Mouse (Mus musculus) cortical plate, adult 2 months (tissue): ENCODE data around the gene 2310034G01Rik. TPM values are rescaled to one million over a fixed set of nuclear protein-coding genes. Genes with fewer than 3 reads are reported as not detected.

Experiments used
- H3K27ac ChIP-seq: fragments of 200-500 bp; 2 replicates; pipeline ENCODE4 v1.5.1; 2012; ENCODE audit warnings: low read length, control low read depth, inconsistent platforms; ENCODE audit not compliant: insufficient read depth
- H3K4me1 ChIP-seq: fragments of 200-500 bp; 2 replicates; pipeline ENCODE4 v1.6.1; 2011; ENCODE audit warnings: low read length; ENCODE audit not compliant: control insufficient read depth, insufficient read depth
- H3K4me3 ChIP-seq: fragments of 200-500 bp; 2 replicates; pipeline ENCODE4 v1.5.1; 2011; ENCODE audit warnings: mild to moderate bottlenecking, low read length, control low read depth; ENCODE audit not compliant: insufficient read depth
- CTCF ChIP-seq: fragments of 200-500 bp; IDR thresholded peaks from 2 replicates; pipeline ENCODE4 v1.5.1; 2011; ENCODE audit warnings: mild to moderate bottlenecking, control low read depth, low read length; ENCODE audit not compliant: insufficient read depth; ENCODE audit errors: extremely low read depth
- POLR2A ChIP-seq: fragments of 200-500 bp; IDR thresholded peaks from 2 replicates; pipeline ENCODE4 v1.6.1; 2011; ENCODE audit warnings: mild to moderate bottlenecking, low read length, control low read depth; ENCODE audit not compliant: insufficient read depth; ENCODE audit errors: extremely low read depth
- polyA plus RNA-seq: library from polyadenylated mRNA; depleted of rRNA; stranded (reverse); fragments of >200 nt; gene quantifications from 2 replicates; pipeline ENCODE4 v1.2.3, GENCODE M21; 2012

Gene 2310034G01Rik
- polyA plus RNA-seq, 1 experiment, result 1.7 TPM

DNA sequence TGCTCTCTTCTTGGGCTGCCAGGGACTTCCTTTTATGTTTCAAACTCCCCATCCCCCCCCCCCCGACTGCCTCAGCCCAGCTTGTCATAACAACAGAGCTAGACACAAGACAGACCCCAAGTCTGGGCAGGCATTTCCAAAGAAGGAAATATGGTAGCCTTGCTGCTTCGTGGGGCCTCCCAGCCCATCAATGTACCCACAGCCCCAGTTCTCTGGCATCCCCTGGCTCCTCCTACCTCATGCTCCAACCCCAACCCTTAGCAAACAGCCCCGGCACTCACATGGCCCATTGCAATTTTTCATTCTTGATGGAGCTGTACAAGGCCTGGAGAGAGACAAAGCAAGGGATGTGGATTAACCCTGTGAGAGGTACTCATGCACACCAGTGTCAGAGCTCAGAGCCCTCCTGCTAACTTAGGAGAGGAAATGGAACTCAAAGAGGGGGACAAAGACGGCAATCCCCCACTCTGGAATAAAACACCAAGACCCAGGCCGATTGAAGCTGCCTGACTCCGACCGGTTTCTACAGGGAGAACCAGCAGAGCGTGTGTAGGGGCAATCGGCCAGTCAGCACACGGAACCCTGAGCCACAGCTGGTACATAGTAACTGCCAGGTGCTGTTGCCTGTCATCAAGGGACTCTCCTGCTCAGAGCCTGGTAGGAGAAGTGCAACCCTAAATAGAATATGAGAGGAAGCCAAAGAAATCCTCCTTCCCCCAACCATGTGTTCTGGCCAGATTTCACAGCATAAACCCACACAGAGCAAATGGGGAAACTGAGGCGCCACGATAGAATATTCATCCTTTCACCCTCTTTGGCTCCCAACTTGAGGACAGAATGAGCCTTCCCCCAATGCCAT lies 34.1 kb downstream of the 2310034G01Rik start:
- H3K4me1 ChIP-seq, result peaks cover 5% of the 10 kb centered on the region
- no peak overlapping the region for H3K27ac ChIP-seq
- TF ChIP-seq POLR2A (no peak), CTCF (no peak)
- H3K4me3 ChIP-seq, result peak overlapping the region; percentile 85

DNA sequence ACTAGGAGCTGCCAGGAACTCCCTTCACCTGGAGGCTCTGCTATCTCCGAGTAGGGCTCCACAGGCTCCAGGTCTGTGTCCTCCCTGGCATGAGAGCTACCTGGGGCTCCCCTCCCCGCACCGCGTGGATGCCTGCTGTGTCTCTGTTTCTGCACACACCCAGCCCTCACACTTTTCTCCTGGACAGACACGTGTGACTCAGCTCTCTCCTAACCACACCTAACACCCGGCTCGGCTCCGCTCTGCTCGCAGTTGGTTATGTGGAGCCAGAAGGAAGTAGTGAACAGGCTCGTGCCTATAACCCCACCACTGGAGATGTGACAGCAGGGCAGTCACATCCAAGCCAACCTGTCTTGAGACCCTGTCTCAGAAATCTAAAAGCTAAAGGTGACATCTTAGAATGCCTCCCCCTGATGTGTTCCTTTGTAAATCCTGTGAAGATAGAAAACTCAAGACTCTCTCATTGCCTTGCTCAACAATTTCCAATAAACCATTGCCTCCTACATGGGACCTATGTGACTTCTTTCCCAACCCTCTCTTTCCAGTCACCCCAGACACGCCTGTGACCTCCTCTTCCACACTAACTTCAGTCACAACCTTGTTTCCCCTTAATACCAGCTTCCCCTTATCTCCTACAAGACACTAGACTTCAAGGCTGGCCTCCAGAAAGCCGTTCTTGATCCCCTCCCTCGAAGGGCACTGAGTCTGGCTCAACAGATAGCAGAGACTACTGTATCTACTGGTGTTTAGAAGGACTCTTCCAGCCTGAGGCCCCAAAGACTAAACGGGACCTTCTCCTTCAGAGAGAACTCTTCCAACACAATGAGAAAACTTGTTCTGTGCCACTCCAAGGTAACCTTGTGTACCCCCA lies 35.0 kb downstream of the 2310034G01Rik start:
- TF ChIP-seq CTCF, result no peak
- TF ChIP-seq POLR2A, result no peak
- Histone ChIP-seq H3K4me1 (peaks cover 5% of the 10 kb centered on the region), H3K4me3 (no peak overlapping the region), H3K27ac (no peak overlapping the region)

DNA sequence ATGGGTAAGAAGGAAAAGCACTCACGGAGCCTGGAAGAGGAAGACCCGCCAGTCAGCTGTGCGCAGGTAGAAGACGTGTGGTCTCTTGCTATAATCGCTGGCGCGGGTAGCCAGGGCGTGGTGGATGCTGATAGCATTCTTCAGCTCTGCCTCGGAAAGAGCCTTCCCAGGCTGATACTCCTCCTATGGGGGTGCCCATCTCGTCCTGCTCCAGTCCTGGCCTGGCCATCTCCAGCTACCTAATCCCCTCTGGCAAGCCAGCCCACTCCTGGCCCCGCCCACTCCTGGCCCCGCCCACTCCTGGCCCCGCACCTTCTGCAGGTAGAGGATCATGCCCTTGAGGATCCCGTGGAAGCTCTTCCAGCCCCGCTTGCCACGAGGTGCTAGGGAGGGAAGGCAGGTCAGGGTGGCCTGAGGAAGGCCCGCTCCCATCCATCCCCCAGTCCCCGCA lies 35.9 kb downstream of the 2310034G01Rik start:
- Histone ChIP-seq H3K4me1 (peaks cover 1% of the 10 kb centered on the region; the same call in 1 of the 2 replicates), H3K27ac (no peak overlapping the region), H3K4me3 (no peak overlapping the region)
- TF ChIP-seq POLR2A, result no peak
- TF ChIP-seq CTCF, result no peak

- TF ChIP-seq POLR2A (no peak), CTCF (no peak)
- H3K4me1 ChIP-seq, result peaks cover 1% of the 10 kb centered on the region; the same call in 1 of the 2 replicates
- H3K27ac ChIP-seq, result no peak overlapping the region
- no peak overlapping the region for H3K4me3 ChIP-seq
These were observed 36.5 kb downstream of the 2310034G01Rik start for GRCm38 (mm10) chr19:46313591-46313990.

DNA sequence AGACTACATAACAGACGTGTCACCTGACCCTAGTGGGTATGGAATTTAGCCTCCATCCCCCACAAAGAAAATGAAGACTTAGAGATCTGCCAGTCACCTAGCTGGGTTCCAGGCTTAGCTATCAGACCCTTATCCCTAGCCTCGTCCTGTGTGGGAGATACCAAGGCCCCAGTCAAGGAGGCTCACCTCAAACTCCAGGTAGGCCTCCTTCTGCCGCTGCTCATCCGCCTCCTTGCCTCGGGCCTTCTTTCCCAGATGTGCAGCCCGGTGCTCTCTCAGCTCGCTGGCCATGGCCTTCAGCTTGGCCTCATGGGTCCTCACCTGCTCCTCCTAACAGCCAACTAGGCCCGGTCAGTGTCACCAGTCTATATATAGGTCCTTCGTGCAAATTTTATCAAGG lies 37.0 kb downstream of the 2310034G01Rik start:
- H3K4me3 ChIP-seq, result no peak overlapping the region
- TF ChIP-seq CTCF (no peak), POLR2A (no peak)

DNA sequence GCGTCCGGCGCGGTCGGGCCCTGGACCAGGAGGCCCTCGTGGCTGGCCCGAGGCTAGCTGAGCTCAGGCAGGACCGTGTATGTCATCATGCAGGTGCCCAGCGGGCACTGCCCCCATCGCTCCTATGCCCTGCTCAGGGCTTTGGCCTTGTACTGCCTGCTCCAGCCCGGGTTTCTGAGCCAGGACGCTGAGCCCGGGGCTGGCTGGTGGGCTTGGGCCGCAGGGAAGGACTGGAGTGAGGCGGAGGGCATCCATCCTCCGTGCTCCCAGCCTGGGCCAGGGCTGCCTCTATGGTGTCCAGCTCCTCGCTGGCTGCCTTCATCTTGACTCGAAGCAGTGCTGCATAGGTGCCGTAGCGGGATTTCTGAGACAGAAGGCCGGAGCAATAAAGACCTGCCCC lies 37.5 kb downstream of the 2310034G01Rik start:
- no peak for TF ChIP-seq POLR2A
- TF ChIP-seq CTCF, result no peak
- H3K27ac ChIP-seq, result no peak overlapping the region
- H3K4me3 ChIP-seq, result no peak overlapping the region
- H3K4me1 ChIP-seq, result peaks cover 1% of the 10 kb centered on the region; the same call in 1 of the 2 replicates

More for the DNA sequence above, 37.0 kb downstream of the 2310034G01Rik start:
- Histone ChIP-seq H3K4me1 (peaks cover 1% of the 10 kb centered on the region; the same call in 1 of the 2 replicates), H3K27ac (no peak overlapping the region)

- TF ChIP-seq POLR2A, result no peak
- TF ChIP-seq CTCF, result no peak
- Histone ChIP-seq H3K4me3 (no peak overlapping the region), H3K4me1 (peaks cover 1% of the 10 kb centered on the region; the same call in 1 of the 2 replicates), H3K27ac (no peak overlapping the region)
These were observed 38.8 kb downstream of the 2310034G01Rik start for GRCm38 (mm10) chr19:46311341-46311740.

DNA sequence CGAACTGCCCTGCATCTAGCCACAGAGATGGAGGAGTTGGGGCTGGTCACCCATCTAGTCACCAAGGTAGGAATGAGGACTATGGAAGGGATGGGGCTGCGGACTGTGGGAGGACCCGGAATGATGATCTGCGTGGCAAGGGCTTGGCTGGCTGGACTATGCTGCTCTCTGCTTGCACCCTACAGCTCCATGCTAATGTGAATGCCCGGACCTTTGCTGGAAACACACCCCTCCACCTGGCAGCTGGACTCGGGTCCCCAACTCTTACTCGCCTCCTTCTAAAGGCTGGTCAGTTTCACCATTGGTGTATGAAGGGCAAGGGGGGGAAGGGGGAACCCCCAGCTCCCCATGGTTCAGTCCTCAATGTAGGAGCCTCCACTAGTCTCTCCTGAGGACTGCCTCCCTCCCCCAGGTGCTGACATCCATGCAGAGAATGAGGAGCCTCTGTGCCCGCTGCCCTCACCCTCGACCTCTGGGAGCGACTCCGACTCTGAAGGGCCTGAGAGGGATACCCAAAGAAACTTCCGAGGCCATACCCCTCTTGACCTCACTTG lies 39.7 kb downstream of the 2310034G01Rik start:
- Histone ChIP-seq H3K27ac (no peak overlapping the region), H3K4me3 (no peak overlapping the region), H3K4me1 (peaks cover under 1% of the 10 kb centered on the region; the same call in 1 of the 2 replicates)
- TF ChIP-seq CTCF (no peak), POLR2A (no peak)

- Histone ChIP-seq H3K27ac (no peak overlapping the region), H3K4me1 (no peaks in the 10 kb centered on the region), H3K4me3 (no peak overlapping the region; the same call in 1 of the 2 replicates)
- TF ChIP-seq CTCF (no peak), POLR2A (no peak)
These were observed 40.3 kb downstream of the 2310034G01Rik start for GRCm38 (mm10) chr19:46309651-46310305.
